Mouse (Mus musculus): ENCODE measurements around the gene Mt4. TPM values are rescaled to one million over a fixed set of nuclear protein-coding genes. Genes with fewer than 3 reads are reported as not detected.
"Not testable (repeated sequence)": the region's sequence is repeated elsewhere in the genome, so short reads cannot be mapped to it uniquely, and the experiment has no call there.

Gene Mt4
- total and polyA plus RNA-seq, 3 experiments: not detected

DNA sequence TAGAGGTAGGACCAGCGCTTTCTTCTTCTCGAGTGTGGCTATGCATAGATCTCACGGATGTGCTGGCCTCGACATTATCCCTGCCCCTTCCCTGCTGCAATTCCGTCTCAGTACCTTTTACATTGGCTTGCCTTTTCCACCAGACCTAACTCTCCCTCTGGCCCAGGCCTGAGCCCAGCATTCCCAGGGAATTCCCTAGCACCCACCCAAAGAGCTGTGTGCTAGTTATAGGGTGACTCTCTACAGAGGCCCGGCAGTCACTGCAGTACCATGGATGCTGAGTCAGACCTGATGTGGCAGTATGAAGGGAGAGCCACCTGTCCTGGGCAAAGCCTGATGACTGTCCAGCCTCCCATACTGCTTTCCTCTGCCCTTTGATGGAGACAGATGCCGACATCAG, 16.5 kb downstream of the Mt4 start:
- H3K27me3 ChIP-seq (ENCODE audit: control insufficient read depth in 1 of 2, insufficient read depth in 2 of 2, low read length in 2 of 2): no peaks in the 10 kb centered on the region
- H3K79me2 ChIP-seq (ENCODE audit: control insufficient read depth, insufficient read depth, low read length, poor library complexity): no peaks in the 10 kb centered on the region
- H3K36me3 ChIP-seq (ENCODE audit: control insufficient read depth in 1 of 2, insufficient read depth in 2 of 2, low read length in 2 of 2): peaks cover 0 to 13% of the 10 kb centered on the region in 2 experiments; a peak in 2 of 4 replicates
- TF ChIP-seq ELF1 (IDR thresholded peaks at IDR 0.05; ENCODE audit: low read depth, low read length): no peak
- TF ChIP-seq CHD1 (IDR thresholded peaks at IDR 0.05; ENCODE audit: low read depth, low read length): no peak
- TF ChIP-seq USF1 (IDR thresholded peaks at IDR 0.05; ENCODE audit: low read depth, low read length): no peak
- TF ChIP-seq MAZ (IDR thresholded peaks at IDR 0.05; ENCODE audit: low read depth, low read length): no peak
- TF ChIP-seq TCF12 (IDR thresholded peaks at IDR 0.05; ENCODE audit: low read depth, low read length): no peak
- no peak for TF ChIP-seq CTCF (IDR thresholded peaks at IDR 0.05 in 2 of 3, conservative IDR thresholded peaks at IDR 0.05 in 1 of 3; ENCODE audit: control insufficient read depth in 1 of 3, insufficient read depth in 1 of 3, low read depth in 2 of 3, low read length in 3 of 3, poor library complexity in 1 of 3, severe bottlenecking in 1 of 3)
- peaks cover 6 to 18% of the 10 kb centered on the region in 2 experiments for H3K4me1 ChIP-seq (ENCODE audit: control insufficient read depth in 1 of 2, insufficient read depth in 2 of 2, low read length in 2 of 2)
- H3K9me3 ChIP-seq (replicated peaks; ENCODE audit: insufficient read depth, low read length): no peaks in the 10 kb centered on the region
- H3K27ac ChIP-seq (ENCODE audit: control insufficient read depth, low read depth, low read length): no peak overlapping the region
- H3K4me3 ChIP-seq (ENCODE audit: control insufficient read depth in 1 of 2, insufficient read depth in 1 of 2, low read depth in 2 of 2, low read length in 2 of 2): no peak overlapping the region
- no peak overlapping the region for H3K9ac ChIP-seq (ENCODE audit: control insufficient read depth, low read depth, low read length, poor library complexity, severe bottlenecking)
- no peak for DNase-seq (ENCODE audit: low read depth, low spot score)

DNA sequence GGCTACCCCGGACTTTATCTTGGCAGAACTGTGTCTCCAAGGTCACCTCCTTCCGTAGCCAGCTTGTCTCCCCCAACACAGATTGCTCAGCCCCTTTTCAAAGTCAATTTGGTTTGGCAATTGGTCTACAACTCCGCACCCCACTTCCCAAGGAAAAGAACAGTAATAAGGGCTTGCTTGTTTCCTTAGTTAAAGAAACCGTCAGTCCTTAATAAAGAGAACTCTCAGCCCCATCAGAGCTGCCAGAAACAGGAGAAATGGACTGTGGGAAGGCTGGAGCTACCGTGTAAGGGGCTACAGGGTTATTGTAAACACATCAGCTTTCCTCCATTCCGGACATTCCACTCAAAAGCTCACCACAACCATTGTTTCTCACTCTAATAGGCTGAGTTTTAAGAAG, 17.5 kb downstream of the Mt4 start:
- H3K9ac ChIP-seq (ENCODE audit: control insufficient read depth, low read depth, low read length, poor library complexity, severe bottlenecking): no peak overlapping the region
- H3K9me3 ChIP-seq (replicated peaks; ENCODE audit: insufficient read depth, low read length): no peaks in the 10 kb centered on the region
- H3K27me3 ChIP-seq (ENCODE audit: control insufficient read depth in 1 of 2, insufficient read depth in 2 of 2, low read length in 2 of 2): no peaks in the 10 kb centered on the region

DNA sequence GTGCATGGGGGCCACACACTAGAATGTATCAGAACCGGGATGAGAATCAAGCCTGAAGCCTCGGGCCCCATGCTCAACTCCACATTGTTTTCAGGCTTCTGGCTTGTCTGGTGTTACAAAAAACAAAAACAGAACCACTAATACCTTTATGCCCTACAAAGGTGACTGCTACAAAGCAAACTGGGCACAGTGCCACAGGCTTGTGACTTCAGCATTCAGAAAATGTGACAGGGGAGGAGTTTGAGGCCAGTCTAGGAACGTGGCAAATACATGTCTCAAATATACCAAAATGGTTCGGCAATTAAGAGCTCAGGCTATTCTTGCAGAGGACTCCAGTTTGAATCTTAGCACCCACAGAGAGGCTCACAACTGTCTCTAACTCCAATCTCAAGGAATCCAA, 19.1 kb downstream of the Mt4 start:
- Histone ChIP-seq H3K9me3 (replicated peaks; ENCODE audit: insufficient read depth, low read length) (no peaks in the 10 kb centered on the region), H3K79me2 (ENCODE audit: control insufficient read depth, insufficient read depth, low read length, poor library complexity) (no peaks in the 10 kb centered on the region), H3K36me3 (ENCODE audit: control insufficient read depth in 1 of 2, insufficient read depth in 2 of 2, low read length in 2 of 2) (peaks cover 0 to 9% of the 10 kb centered on the region in 2 experiments; a peak in 2 of 4 replicates), H3K27me3 (ENCODE audit: control insufficient read depth in 1 of 2, insufficient read depth in 2 of 2, low read length in 2 of 2) (no peaks in the 10 kb centered on the region), H3K9ac (ENCODE audit: control insufficient read depth, low read depth, low read length, poor library complexity, severe bottlenecking) (no peak overlapping the region), H3K4me3 (ENCODE audit: control insufficient read depth in 1 of 2, insufficient read depth in 1 of 2, low read depth in 2 of 2, low read length in 2 of 2) (0 out of 4 replicates have a peak overlapping the region, but pooled peaks of 1 of the 2 experiments have one; percentile 19), H3K27ac (ENCODE audit: control insufficient read depth, low read depth, low read length) (no peak overlapping the region), H3K4me1 (ENCODE audit: control insufficient read depth in 1 of 2, insufficient read depth in 2 of 2, low read length in 2 of 2) (peaks cover 6 to 14% of the 10 kb centered on the region in 2 experiments)
- peak; percentile 58 for DNase-seq (ENCODE audit: low read depth, low spot score)
- TF ChIP-seq CHD2 (IDR thresholded peaks at IDR 0.05; ENCODE audit: low read length): no peak
- no peak for TF ChIP-seq NELFE (IDR thresholded peaks at IDR 0.05; ENCODE audit: low read depth, low read length)
- TF ChIP-seq ELF1 (IDR thresholded peaks at IDR 0.05; ENCODE audit: low read depth, low read length): no peak
- no peak for TF ChIP-seq ZMIZ1 (IDR thresholded peaks at IDR 0.05; ENCODE audit: low read depth, low read length)
- no peak for TF ChIP-seq E2F4 (IDR thresholded peaks at IDR 0.05; ENCODE audit: borderline replicate concordance, low read depth, low read length)
- no peak for TF ChIP-seq HCFC1 (IDR thresholded peaks at IDR 0.05; ENCODE audit: low read depth, low read length)
- TF ChIP-seq POLR2AphosphoS2 (IDR thresholded peaks at IDR 0.05; ENCODE audit: low read length): no peak
- TF ChIP-seq CHD1 (IDR thresholded peaks at IDR 0.05; ENCODE audit: low read depth, low read length): no peak

More for the DNA sequence above, 17.5 kb downstream of the Mt4 start:
- DNase-seq (ENCODE audit: low read depth, low spot score): no peak
- no peak overlapping the region for H3K4me3 ChIP-seq (ENCODE audit: control insufficient read depth in 1 of 2, insufficient read depth in 1 of 2, low read depth in 2 of 2, low read length in 2 of 2)
- peaks cover 6 to 18% of the 10 kb centered on the region in 2 experiments for H3K4me1 ChIP-seq (ENCODE audit: control insufficient read depth in 1 of 2, insufficient read depth in 2 of 2, low read length in 2 of 2)
- peaks cover 0 to 13% of the 10 kb centered on the region in 2 experiments; a peak in 2 of 4 replicates for H3K36me3 ChIP-seq (ENCODE audit: control insufficient read depth in 1 of 2, insufficient read depth in 2 of 2, low read length in 2 of 2)
- H3K27ac ChIP-seq (ENCODE audit: control insufficient read depth, low read depth, low read length): no peak overlapping the region
- TF ChIP-seq ETS1 (IDR thresholded peaks at IDR 0.05; ENCODE audit: low read depth, low read length) (no peak), NRF1 (IDR thresholded peaks at IDR 0.05; ENCODE audit: insufficient read depth, low read depth, low read length, poor library complexity, severe bottlenecking) (no peak), POLR2AphosphoS5 (IDR thresholded peaks at IDR 0.05; ENCODE audit: borderline replicate concordance, low read depth, low read length) (no peak), ZNF384 (IDR thresholded peaks at IDR 0.05; ENCODE audit: low read depth, low read length) (no peak), MEF2A (IDR thresholded peaks at IDR 0.05; ENCODE audit: extremely low read depth, insufficient replicate concordance, low read depth, low read length, poor library complexity, severe bottlenecking) (no peak), TAL1 (IDR thresholded peaks at IDR 0.05; ENCODE audit: low read length) (no peak), JUND (IDR thresholded peaks at IDR 0.05; ENCODE audit: low read depth, low read length) (no peak), POLR2AphosphoS2 (IDR thresholded peaks at IDR 0.05; ENCODE audit: low read length) (no peak)
- H3K79me2 ChIP-seq (ENCODE audit: control insufficient read depth, insufficient read depth, low read length, poor library complexity): no peaks in the 10 kb centered on the region

DNA sequence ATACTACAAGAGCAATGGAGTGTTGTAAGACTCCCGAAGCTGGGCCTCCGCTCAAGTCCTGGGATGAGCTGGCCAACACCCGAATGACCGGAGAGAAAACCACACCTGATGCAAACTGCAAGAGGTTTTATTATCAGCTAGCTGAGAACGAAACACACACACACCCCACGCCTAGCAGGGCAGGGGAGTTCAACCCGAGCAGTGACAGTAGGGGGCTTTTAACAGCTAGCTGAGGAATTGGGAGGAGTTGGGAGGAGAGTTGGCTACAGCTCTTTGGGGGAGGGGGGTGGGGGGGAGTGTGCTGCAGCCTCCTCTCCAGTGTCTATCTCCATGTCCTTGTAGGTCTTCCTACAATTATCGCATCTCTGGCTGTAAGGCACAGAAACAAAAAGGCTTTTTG, 28.8 kb downstream of the Mt4 start:
- not testable (repeated sequence) for H3K79me2 ChIP-seq (ENCODE audit: control insufficient read depth, insufficient read depth, low read length, poor library complexity); DNase-seq (ENCODE audit: low read depth, low spot score); H3K4me3 ChIP-seq (ENCODE audit: control insufficient read depth in 1 of 2, insufficient read depth in 1 of 2, low read depth in 2 of 2, low read length in 2 of 2); H3K27ac ChIP-seq (ENCODE audit: control insufficient read depth, low read depth, low read length); H3K27me3 ChIP-seq (ENCODE audit: control insufficient read depth in 1 of 2, insufficient read depth in 2 of 2, low read length in 2 of 2); H3K9ac ChIP-seq (ENCODE audit: control insufficient read depth, low read depth, low read length, poor library complexity, severe bottlenecking); H3K9me3 ChIP-seq (replicated peaks; ENCODE audit: insufficient read depth, low read length)
- peaks cover 0 to 15% of the 10 kb centered on the region in 2 experiments; a peak in 2 of 4 replicates for H3K36me3 ChIP-seq (ENCODE audit: control insufficient read depth in 1 of 2, insufficient read depth in 2 of 2, low read length in 2 of 2)
- H3K4me1 ChIP-seq (ENCODE audit: control insufficient read depth in 1 of 2, insufficient read depth in 2 of 2, low read length in 2 of 2): peaks cover 8 to 22% of the 10 kb centered on the region in 2 experiments

Data from MEL (cell line).